22 mouse cellular contexts compared by ENCODE assay signal in genomic region chr3:18319433-18319832, GRCm38 (mm10).
A peak's percentile ranks its signal among the peaks of the same experiment; 100 is the strongest.
DNase-seq lines count a peak whose midpoint lies in the region; ATAC-seq and TF ChIP-seq lines count a peak whose summit lies in the region.
"Had no signal": no experiment of that assay in that cellular context is flagged by ENCODE, and none has a peak within 500 bp of the region (broad histone marks: within the 10 kb centered on the region; RNA-seq: fewer than 3 reads in every experiment).

No protein-coding gene starts in this region.

- no peak overlapping the region for H3K4me3 ChIP-seq in liver, adult 2 months (ENCODE audit: insufficient read depth, low read depth, low read length)
- no peak overlapping the region for H3K4me3 ChIP-seq in liver, embryonic 12.5 days
- no peak overlapping the region for H3K4me3 ChIP-seq in stomach, postnatal 0 days (ENCODE audit: low read depth, low read length)
- H3K4me3 ChIP-seq: forebrain, embryonic 13.5 days; heart, embryonic 10.5 days; hindbrain, embryonic 15.5 days; midbrain, embryonic 12.5 days had no signal

- no peaks in the 10 kb centered on the region for H3K9me3 ChIP-seq in liver, embryonic 12.5 days (replicated peaks)
- H3K9me3 ChIP-seq in stomach, postnatal 0 days (ENCODE audit: control insufficient read depth, low read length): no peaks in the 10 kb centered on the region
- H3K9me3 ChIP-seq: forebrain, embryonic 13.5 days; heart, embryonic 10.5 days; hindbrain, embryonic 15.5 days; midbrain, embryonic 12.5 days had no signal

- peak; percentile 22 for DNase-seq in liver, adult 2 months (ENCODE audit: extremely low read depth, low read depth, low spot score)
- DNase-seq in 416B (ENCODE audit: low read depth): peak; percentile 26
- no peak for DNase-seq in thymus, adult 18-20 months
- no peak for DNase-seq in stomach, postnatal 0 days (ENCODE audit: low spot score)
- DNase-seq: adrenal gland, adult 2 months; cerebellum, adult 2 months; cerebellum, postnatal 25 days; heart, postnatal 4 days; kidney, adult 8-10 months; kidney, postnatal 10 days; lung, postnatal 4 days; right cerebral cortex, postnatal 14 days; spleen, adult 18-20 months; thymus, postnatal 36 days had no signal

- no peaks in the 10 kb centered on the region for H3K4me1 ChIP-seq in liver, adult 2 months (ENCODE audit: control insufficient read depth, insufficient read depth, low read length)
- H3K4me1 ChIP-seq in liver, embryonic 12.5 days: no peaks in the 10 kb centered on the region
- no peaks in the 10 kb centered on the region for H3K4me1 ChIP-seq in stomach, postnatal 0 days (replicated peaks; ENCODE audit: control insufficient read depth, insufficient read depth)
- H3K4me1 ChIP-seq: forebrain, embryonic 13.5 days; heart, embryonic 10.5 days; hindbrain, embryonic 15.5 days; midbrain, embryonic 12.5 days had no signal

- H3K27ac ChIP-seq in liver, adult 2 months (replicated peaks; ENCODE audit: insufficient read depth, low read depth, low read length): no peak overlapping the region
- no peak overlapping the region for H3K27ac ChIP-seq in liver, embryonic 12.5 days
- no peak overlapping the region for H3K27ac ChIP-seq in stomach, postnatal 0 days (replicated peaks)
- H3K27ac ChIP-seq: forebrain, embryonic 13.5 days; heart, embryonic 10.5 days; hindbrain, embryonic 15.5 days; liver, embryonic 14.5 days; midbrain, embryonic 12.5 days had no signal

- ATAC-seq in liver, embryonic 12.5 days: no peak
- ATAC-seq in granulocyte monocyte progenitor cell, adult 5-6 weeks (replicated peaks; ENCODE audit: poor library complexity, severe bottlenecking): peak; percentile 99
- peak; percentile 98 for ATAC-seq in neutrophil, adult 5-6 weeks (ENCODE audit: extremely low read depth, insufficient number of reproducible peaks, low FRiP score, poor library complexity, severe bottlenecking)
- ATAC-seq in stomach, postnatal 0 days (ENCODE audit: low FRiP score, low TSS enrichment): no peak
- ATAC-seq: forebrain, embryonic 13.5 days had no signal

- H3K27me3 ChIP-seq in liver, adult 2 months (ENCODE audit: control insufficient read depth, insufficient read depth, low read length): no peaks in the 10 kb centered on the region
- H3K27me3 ChIP-seq in liver, embryonic 12.5 days (replicated peaks): no peaks in the 10 kb centered on the region
- no peaks in the 10 kb centered on the region for H3K27me3 ChIP-seq in stomach, postnatal 0 days (ENCODE audit: control insufficient read depth, insufficient read depth, low read length)
- H3K27me3 ChIP-seq: forebrain, embryonic 13.5 days; hindbrain, embryonic 15.5 days; midbrain, embryonic 12.5 days had no signal

- no peaks in the 10 kb centered on the region for H3K36me3 ChIP-seq in liver, adult 2 months (ENCODE audit: control insufficient read depth, insufficient read depth, low read length)
- no peaks in the 10 kb centered on the region for H3K36me3 ChIP-seq in liver, embryonic 12.5 days
- no peaks in the 10 kb centered on the region for H3K36me3 ChIP-seq in stomach, postnatal 0 days (ENCODE audit: control insufficient read depth, insufficient read depth, low read length)
- H3K36me3 ChIP-seq: heart, embryonic 10.5 days; hindbrain, embryonic 15.5 days; midbrain, embryonic 12.5 days had no signal

- TF ChIP-seq CTCF in liver, adult 2 months (IDR thresholded peaks at IDR 0.05; ENCODE audit: low read depth, low read length): no peak
- TF ChIP-seq CTCF in stomach, postnatal 0 days (IDR thresholded peaks at IDR 0.05; ENCODE audit: low read depth): no peak

- TF ChIP-seq POLR2A in liver, adult 2 months (IDR thresholded peaks at IDR 0.05; ENCODE audit: extremely low read depth, insufficient read depth, low read length): no peak

- H3K79me2 ChIP-seq in liver, adult 2 months (ENCODE audit: control insufficient read depth, insufficient read depth, low read length): no peaks in the 10 kb centered on the region

- no peak overlapping the region for H3K4me2 ChIP-seq in liver, embryonic 12.5 days
- H3K4me2 ChIP-seq in stomach, postnatal 0 days (replicated peaks; ENCODE audit: low read depth): no peak overlapping the region
- H3K4me2 ChIP-seq: forebrain, embryonic 13.5 days; hindbrain, embryonic 15.5 days; midbrain, embryonic 12.5 days had no signal

- WGBS in liver, adult 2 months: 76% methylated on average over 2 of the region's 2 CpGs
- 44% methylated on average over 2 of the region's 2 CpGs for WGBS in liver, embryonic 12.5 days (ENCODE audit: insufficient replicate concordance)
- WGBS in stomach, postnatal 0 days: 86% methylated on average over 2 of the region's 2 CpGs

- H3K9ac ChIP-seq in liver, adult 2 months (ENCODE audit: low read depth, low read length): no peak overlapping the region
- H3K9ac ChIP-seq in liver, embryonic 12.5 days: no peak overlapping the region
- no peak overlapping the region for H3K9ac ChIP-seq in stomach, postnatal 0 days (ENCODE audit: low read length)
- H3K9ac ChIP-seq: forebrain, embryonic 13.5 days; hindbrain, embryonic 15.5 days; liver, embryonic 14.5 days; midbrain, embryonic 12.5 days had no signal

- no peak for TF ChIP-seq EP300 in stomach, postnatal 0 days (optimal IDR thresholded peaks at IDR 0.05)

Comparison
In these comparisons a context has a peak if more than half of its experiments do, and no peak if none do; other contexts are left out.
1. DNase-seq: peak in liver, adult 2 months (single experiment) and 416B (single experiment); none in thymus, adult 18-20 months (0 of 2) and stomach, postnatal 0 days (single experiment).
2. ATAC-seq: peak in granulocyte monocyte progenitor cell, adult 5-6 weeks (single experiment) and neutrophil, adult 5-6 weeks (single experiment); none in liver, embryonic 12.5 days (single experiment) and stomach, postnatal 0 days (single experiment).